ENCODE assay signal across 8 mouse cellular contexts in genomic region chr7:140154218-140154927, GRCm38 (mm10). TPM values are rescaled to one million over a fixed set of nuclear protein-coding genes. Genes with fewer than 3 reads are reported as not detected.
A peak's percentile ranks its signal among the peaks of the same experiment; 100 is the strongest.
DNase-seq lines count a peak whose midpoint lies in the region; ATAC-seq and TF ChIP-seq lines count a peak whose summit lies in the region.

Sprn (minus strand) TSS chr7:140154877.

- H3K4me3 ChIP-seq in heart, embryonic 10.5 days: peak within 1 kb of the TSS; percentile 46
- peak within 1 kb of the TSS; percentile 20 for H3K4me3 ChIP-seq in heart, embryonic 16.5 days (ENCODE audit: low read length)
- no peak within 1 kb of the TSS for H3K4me3 ChIP-seq in kidney, adult 2 months (ENCODE audit: insufficient read depth, low read depth, low read length)

- 0 out of 2 replicates have a peak, but pooled peaks have one; percentile 5 for ATAC-seq in common myeloid progenitor, adult 5-6 weeks (replicated peaks; ENCODE audit: low read depth, poor library complexity, severe bottlenecking)
- ATAC-seq in heart, embryonic 16.5 days (replicated peaks; ENCODE audit: extremely low read depth, insufficient read depth, low FRiP score): no peak

- intact Hi-C loops in left cerebral cortex, postnatal 14 days (cut with DNase I): loop anchor here (5.0 kb wide), 1 partner anchor 673 kb away; no protein-coding TSS in a partner anchor

- TF ChIP-seq POLR2A in kidney, adult 2 months (IDR thresholded peaks at IDR 0.05; ENCODE audit: low read depth, low read length): no peak

- no peak for DNase-seq in heart, embryonic 10.5 days (ENCODE audit: low spot score)
- DNase-seq in heart, adult 8-10 months (ENCODE audit: low spot score): no peak
- DNase-seq in left cerebral cortex, postnatal 14 days (ENCODE audit: low spot score in 2 of 2): peak; percentile 82 to 90
- peak; percentile 64 for DNase-seq in retina, postnatal 1 day
- no peak for DNase-seq in urinary bladder, postnatal 36 days (ENCODE audit: low spot score in 2 of 2)
- no peak for DNase-seq in kidney, adult 2 months

- TF ChIP-seq CTCF in kidney, adult 2 months (conservative IDR thresholded peaks at IDR 0.05; ENCODE audit: insufficient read depth, insufficient read length, low read depth, low read length): no peak

- peak within 1 kb of the TSS; percentile 9; the same call in 1 of the 2 replicates for H3K9ac ChIP-seq in heart, embryonic 16.5 days (ENCODE audit: low read length)

- peaks cover 78% of the 10 kb centered on the region for H3K27me3 ChIP-seq in heart, embryonic 10.5 days (ENCODE audit: insufficient read depth, poor library complexity, severe bottlenecking)
- peaks cover 39% of the 10 kb centered on the region for H3K27me3 ChIP-seq in heart, embryonic 16.5 days (ENCODE audit: control insufficient read depth, insufficient read depth, low read length)
- no peaks in the 10 kb centered on the region for H3K27me3 ChIP-seq in kidney, adult 2 months (replicated peaks; ENCODE audit: control insufficient read depth, insufficient read depth, low read length)

- no peak within 1 kb of the TSS for H3K27ac ChIP-seq in heart, embryonic 10.5 days
- no peak within 1 kb of the TSS for H3K27ac ChIP-seq in heart, embryonic 16.5 days (ENCODE audit: low read length)
- no peak within 1 kb of the TSS for H3K27ac ChIP-seq in kidney, adult 2 months (ENCODE audit: insufficient read depth, low read depth, low read length)

- H3K36me3 ChIP-seq in heart, embryonic 10.5 days: peaks cover 7% of the 10 kb centered on the region; the same call in 1 of the 2 replicates
- no peaks in the 10 kb centered on the region for H3K36me3 ChIP-seq in heart, embryonic 16.5 days (ENCODE audit: control insufficient read depth, insufficient read depth)
- H3K36me3 ChIP-seq in kidney, adult 2 months (ENCODE audit: control insufficient read depth, insufficient read depth, low read length): no peaks in the 10 kb centered on the region

- 4% methylated on average over 28 of the region's 28 CpGs for WGBS in heart, embryonic 10.5 days
- WGBS in heart, embryonic 16.5 days: 6% methylated on average over 28 of the region's 28 CpGs
- 7% methylated on average over 28 of the region's 28 CpGs for WGBS in kidney, adult 2 months

- peak within 1 kb of the TSS; percentile 48 for H3K4me2 ChIP-seq in heart, embryonic 16.5 days (ENCODE audit: low read depth, low read length)

- peaks cover 17% of the 10 kb centered on the region for H3K4me1 ChIP-seq in heart, embryonic 10.5 days
- H3K4me1 ChIP-seq in heart, embryonic 16.5 days (ENCODE audit: control insufficient read depth, insufficient read depth, low read length): peaks cover 9% of the 10 kb centered on the region
- no peaks in the 10 kb centered on the region for H3K4me1 ChIP-seq in kidney, adult 2 months (ENCODE audit: control insufficient read depth, insufficient read depth, low read length)

- H3K9me3 ChIP-seq in heart, embryonic 10.5 days: no peaks in the 10 kb centered on the region
- no peaks in the 10 kb centered on the region for H3K9me3 ChIP-seq in heart, embryonic 16.5 days (replicated peaks; ENCODE audit: control insufficient read depth, low read length)

RNA-seq across cellular contexts. Expression of gene Sprn, which starts in this region (rescaled TPM):
- polyA plus RNA-seq in heart, embryonic 10.5 days (2016; fragmentation: Nextera tagmentation; extraction: Ambion mirVana): 0.10 TPM in 1 of 2 replicates, not detected in the other
- total RNA-seq in heart, adult 8-10 months (2022): 1 to 10 TPM in 1 of 4 experiments, under 1 TPM in 3; 0.23 to 1.2 (median 0.64) TPM
- not detected in 2 replicates for total RNA-seq in common myeloid progenitor, adult 5-6 weeks (2017)
- polyA plus RNA-seq in heart, embryonic 16.5 days (2015; fragmentation: Nextera tagmentation; extraction: Ambion mirVana): 0.09 and 0.12 TPM in 2 replicates
- 100 to 1,000 TPM; 213 to 214 TPM for total RNA-seq in left cerebral cortex, postnatal 14 days (2021)
- 0.16 TPM in 2 replicates for polyA plus RNA-seq in kidney, adult 2 months (2012; rRNA removed)

Comparison
In these comparisons a context has a peak if more than half of its experiments do, and no peak if none do; other contexts are left out.
1. RNA of gene Sprn (total RNA-seq): 213 to 214 TPM in left cerebral cortex, postnatal 14 days; 0.23 to 1.2 TPM in heart, adult 8-10 months and not detected in common myeloid progenitor, adult 5-6 weeks; every median in the first group is over 10 times any median in the second.
2. Peak in ATAC-seq in common myeloid progenitor, adult 5-6 weeks; RNA of the gene not detected or under 1 TPM.
3. DNase-seq: peak in left cerebral cortex, postnatal 14 days (2 of 2) and retina, postnatal 1 day (single experiment); none in heart, embryonic 10.5 days (single experiment), heart, adult 8-10 months (single experiment), urinary bladder, postnatal 36 days (0 of 2) and kidney, adult 2 months (single experiment).